Mouse (Mus musculus) adrenal gland, postnatal 25 days (tissue): ENCODE measurements around the gene Limd1. TPM values are rescaled to one million over a fixed set of nuclear protein-coding genes. Genes with fewer than 3 reads are reported as not detected.

Experiments used
- DNase-seq: peaks from one replicate; pipeline ENCODE4 v3.0.0; 2021; ENCODE audit warnings: mixed read lengths
- total RNA-seq: library from RNA; stranded (reverse); gene quantifications from 2 replicates; pipeline ENCODE4 v1.2.3, GENCODE M21; 2021

The Limd1 gene
- total RNA-seq, 1 experiment from 2014 or later = 34.7 TPM

DNA sequence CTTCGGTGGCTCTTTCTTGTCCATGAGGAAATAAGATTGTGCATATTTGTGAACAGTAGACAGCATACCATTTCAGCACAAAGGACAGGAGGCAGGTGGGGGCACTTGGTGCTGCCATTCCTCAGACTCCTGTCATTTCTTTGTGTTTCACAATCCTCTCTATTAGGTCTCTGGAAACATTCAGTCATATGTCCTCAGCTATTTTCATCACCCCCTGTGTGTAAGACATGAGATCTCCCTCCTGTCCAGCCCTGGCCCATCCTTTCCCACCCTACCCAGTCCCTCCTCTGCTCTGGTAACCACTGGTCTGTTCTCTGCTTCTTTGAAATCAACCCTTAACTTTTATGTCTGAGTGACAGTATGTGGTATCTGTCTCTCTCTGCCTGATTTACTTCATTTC, 5.1 kb downstream of the Limd1 start:
- no peak for DNase-seq

DNA sequence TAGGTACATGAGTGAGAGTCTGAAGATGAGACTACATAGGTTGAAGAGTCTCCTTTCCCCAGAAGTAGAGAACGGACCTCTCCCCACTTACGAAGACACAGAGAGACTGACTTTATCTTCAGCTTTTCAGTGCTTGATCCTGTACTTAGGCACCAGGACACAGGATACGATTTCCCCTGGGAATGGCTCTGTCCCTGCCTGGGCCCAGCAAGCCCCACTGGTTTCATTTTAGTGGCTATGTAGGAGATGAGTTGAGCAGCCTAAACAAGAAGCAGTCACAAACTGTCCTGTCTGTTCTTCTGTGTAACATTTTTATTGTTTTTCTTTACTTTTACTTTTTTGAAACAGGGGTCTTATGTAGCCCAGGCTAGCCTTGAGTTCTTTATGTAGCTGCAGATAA, 6.3 kb downstream of the Limd1 start:
- no peak for DNase-seq

DNA sequence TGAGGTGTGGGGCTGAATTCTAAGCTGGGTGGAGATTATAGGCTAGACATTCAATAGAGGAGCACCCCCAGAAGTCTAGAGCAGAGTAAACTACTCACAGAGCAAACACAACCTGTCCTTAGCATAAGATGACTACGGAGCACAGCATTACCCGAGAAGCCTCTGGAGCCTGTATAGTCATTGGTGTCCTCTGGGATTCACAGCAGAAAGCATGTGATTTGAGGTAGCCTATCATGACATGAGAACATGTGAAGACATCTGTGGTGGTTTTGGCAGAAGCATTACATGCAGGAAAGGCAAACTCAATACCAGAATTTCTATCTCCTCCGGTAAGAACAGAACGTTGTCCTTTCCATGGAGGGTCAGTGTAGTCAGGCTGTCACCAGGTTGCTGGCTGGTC, 7.1 kb downstream of the Limd1 start:
- no peak for DNase-seq

DNA sequence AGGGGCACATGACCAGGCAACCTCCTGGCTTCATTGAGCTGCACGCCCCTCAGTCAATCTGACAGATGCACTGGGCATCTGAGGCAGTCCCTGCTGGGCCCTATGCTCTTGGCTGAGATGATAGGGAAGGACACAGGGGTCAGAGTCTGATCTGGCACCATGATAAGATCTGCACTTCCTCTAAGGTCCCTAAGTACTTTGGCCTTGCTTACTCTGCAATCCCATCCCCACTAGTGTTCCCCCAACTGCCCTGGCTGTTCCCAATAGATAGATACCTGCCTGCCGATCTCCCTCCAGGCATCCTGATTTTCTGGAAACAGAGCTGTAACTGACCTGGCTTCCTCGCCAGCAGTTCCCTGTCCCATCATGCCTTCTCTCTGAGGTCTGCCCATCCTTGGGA, 8.1 kb downstream of the Limd1 start:
- no peak for DNase-seq

DNA sequence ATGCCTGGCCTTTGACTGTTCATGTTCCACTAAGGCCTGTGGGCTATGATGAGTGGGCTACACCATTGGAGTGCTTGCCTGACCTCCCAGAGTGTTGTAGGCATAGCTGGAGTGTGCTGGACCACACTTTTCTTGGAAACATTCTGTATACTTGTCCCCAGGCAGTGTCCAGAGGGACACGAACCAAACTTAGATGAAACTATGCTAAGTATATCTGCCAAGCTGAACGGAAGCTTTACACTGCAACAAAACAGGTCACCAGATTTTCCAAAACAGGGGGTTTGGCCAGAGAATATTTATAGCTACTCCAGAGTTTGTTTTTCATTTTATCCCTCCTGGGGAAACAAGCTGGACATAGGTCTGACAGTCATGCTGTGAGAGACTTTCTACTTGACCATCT, 10.6 kb downstream of the Limd1 start:
- DNase-seq = no peak

DNA sequence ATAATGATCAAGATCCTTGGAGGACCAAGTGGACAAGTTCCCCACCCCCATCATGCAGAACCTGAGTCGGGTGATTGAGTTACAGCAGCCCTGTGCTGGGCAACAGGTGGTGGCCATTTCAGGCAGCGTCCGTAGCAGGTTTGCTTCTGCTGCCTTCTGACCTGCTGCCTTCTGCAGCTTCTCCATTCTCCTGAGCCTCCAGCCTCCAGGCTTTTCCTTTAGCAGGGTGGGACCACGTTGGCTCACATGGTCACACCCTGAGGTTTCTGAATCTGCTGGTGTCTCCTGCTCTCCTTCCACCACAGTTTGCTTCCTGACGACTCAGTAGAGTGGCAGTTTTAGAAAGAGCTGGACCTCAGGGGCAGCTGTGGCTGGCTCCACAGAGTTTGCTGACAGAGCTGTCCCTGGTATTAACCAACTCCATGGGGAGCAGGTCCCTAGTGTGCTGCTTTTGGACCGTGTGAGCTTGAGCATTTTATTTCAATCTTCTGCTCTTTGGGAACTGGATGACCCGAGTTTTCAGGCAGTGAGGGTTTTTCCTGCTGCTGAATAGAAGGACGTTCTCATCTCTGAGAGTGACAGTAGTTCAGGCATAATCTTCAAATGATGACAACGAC, 11.3 kb downstream of the Limd1 start:
- DNase-seq = no peak

DNA sequence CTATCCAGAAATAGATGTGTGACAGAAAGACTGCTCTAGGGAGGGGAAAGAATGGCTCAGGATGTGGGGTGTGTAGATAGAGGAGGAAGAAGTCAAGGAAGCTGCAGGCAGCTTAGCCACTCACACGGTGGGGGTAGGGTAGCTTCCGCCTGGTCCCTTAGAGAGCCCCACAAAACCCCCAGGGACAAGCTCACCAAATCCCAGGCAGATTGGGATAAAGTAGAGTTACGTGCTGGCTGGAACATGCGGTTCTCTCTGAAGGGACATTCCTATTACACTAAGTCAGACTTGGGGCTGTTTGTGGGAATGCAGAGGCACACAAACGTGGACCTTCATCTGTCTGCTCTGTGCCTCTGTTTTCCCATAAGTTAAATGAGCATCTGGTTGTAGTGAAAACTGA, 12.4 kb downstream of the Limd1 start:
- DNase-seq = no peak

DNA sequence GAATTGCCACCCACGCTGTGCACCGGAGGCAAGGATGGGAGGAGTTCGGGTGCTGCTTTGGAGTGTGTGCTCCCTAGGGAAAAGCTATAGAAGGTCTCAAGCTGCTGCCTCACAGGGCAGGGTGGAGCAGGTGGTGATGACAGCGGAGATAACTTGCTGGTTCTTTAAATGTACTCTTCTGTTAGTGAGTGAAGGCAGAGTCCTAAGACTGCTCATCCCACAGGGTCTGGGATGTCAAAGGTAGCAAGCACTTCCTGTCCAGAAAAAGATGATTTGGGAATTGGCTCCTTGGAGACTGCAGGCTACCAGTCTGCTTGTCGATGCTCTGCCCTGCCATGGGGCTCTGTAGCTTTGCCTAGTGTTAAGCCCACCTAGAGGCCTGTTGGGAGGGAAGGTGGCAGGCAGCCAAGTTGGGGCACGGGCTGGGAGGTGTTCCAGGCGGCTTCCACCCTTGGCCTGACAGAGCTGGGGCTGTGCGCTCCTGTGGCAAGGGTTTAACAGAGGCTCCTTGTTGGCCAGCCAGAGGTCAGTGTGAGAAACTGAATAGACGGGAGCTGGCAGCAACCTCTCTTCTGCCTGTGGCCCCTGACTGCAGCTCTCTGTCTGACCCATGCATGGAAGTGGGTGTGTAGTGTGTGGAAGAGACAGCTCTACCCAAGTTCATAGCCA, 13.5 kb downstream of the Limd1 start:
- peak; percentile 22 for DNase-seq

DNA sequence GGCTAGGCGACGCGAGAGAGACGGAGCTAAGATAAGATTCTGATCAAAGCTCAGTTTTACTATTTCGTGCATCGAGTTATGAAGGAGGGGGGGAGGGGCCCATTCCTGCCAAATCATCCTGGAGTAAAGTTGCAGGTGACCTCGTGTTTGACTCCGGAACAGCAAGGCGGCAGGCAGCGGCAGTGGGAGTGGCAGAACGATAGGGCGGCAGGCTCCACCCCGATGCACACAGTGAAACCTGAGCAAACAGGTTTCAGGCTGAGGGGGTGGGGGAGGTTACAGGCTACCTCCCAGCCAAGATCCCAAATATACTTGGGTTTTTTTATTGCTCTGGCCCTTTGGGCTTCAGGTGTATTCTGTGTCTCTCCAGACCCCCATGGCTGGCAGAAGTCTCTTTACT, 18.2 kb downstream of the Limd1 start:
- DNase-seq = no peak

DNA sequence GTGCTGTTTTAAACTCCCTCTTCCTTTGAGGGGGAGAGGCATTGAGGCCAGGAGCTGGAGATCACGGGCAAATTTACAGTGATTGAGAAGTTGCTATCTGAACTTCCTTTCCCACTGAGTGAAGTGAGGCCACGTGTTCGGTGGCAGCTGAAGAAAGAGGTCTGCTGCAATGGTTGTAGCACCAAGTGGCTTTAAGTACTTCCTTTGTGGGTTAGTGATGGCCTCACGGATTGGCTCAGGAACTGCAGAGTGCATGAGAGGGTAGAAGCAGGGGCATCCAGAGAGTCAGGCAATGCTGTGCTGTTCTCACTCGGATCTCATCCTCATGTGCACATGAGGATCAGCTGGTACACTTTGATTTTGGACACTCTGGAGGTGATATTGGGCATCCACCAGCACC, 19.4 kb downstream of the Limd1 start:
- DNase-seq = no peak

DNA sequence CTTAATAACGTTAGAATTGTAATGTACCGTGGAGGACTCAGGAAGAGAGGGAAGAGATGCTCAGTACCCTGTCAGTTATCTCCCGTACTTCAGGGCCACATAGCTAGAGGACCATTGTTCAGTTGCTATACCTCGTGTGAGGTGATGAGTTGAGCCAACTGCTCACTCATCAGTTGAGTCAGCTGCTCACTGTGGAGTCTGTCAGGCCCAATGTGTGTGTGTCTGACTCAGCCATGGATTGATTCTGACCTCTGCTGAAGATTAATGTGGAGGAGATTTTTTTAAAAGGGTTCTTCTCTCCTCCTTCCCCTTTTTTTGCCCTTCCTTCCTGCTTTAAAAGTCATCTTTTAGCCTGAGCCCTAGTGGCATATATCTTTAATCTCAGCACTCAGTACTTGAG, 22.0 kb downstream of the Limd1 start:
- no peak for DNase-seq

DNA sequence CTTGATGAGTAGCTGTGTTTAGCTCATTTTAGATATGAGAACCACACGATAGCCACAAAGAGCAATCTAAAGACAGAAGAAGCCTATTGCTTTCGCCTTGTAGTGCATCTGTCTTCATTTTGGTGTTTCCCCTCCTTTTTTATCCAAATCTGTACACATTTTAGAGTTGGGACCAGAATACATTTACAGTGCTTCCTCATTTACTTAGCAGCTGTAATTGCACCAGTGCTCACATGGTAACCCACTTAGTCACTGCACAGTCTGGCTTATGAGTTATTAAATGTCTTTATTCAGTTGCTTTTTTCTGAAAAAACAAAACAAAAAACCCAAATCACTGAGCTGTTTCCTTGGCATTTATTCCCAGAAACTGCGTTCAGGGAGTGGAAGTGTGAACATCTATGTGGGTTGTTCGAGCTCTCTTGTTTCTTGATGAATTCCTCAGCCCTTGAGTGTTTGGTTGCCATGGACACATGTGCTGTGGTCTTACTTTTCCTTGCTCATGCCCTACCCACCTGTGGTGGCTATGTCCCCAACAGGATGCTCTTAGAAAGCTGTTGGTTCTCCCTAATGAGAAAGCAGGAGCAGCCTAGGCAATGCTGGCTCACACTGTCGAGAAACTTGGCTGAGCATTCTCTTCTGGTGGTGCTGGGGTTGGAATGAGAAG, 24.8 kb downstream of the Limd1 start:
- DNase-seq = no peak

DNA sequence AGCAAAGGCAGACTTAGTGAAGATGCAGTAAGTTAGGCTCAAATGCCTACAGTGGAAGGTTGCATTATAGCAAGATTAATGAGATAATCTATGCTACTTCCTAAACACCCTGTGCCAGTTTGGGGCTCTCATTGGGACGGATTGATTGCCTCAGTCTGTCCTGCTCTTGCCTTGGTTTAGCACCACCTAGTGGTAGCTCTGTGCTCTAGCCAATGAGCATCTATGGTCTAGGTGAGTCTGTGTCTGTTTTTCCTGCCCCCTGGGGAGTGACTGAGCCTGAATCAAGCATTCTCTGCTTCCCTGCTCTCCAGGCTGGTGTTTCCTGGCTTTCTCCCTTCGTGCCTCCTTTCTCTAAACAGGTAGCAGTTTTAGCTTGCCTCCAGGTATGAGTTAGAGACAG, 25.8 kb downstream of the Limd1 start:
- DNase-seq = peak; percentile 35

DNA sequence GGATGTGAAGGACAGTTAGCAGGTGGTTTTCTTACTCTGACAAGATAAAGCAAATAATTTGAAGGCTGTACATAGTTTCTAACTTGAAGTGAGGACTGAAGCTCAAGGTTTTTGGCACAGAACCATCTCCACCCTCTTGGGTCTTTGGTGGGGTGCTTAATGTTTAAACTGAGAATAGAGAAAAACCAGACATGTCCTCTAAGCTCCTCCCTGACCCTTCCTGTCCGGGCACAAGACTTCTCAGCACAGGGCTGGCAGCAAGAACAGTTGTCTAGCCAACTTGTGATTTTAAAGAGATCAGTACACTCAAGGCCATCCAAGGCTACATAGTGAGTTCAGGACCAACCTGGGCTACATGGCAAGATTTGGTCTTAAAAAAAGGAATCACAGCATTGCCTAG, 27.1 kb downstream of the Limd1 start:
- no peak for DNase-seq

DNA sequence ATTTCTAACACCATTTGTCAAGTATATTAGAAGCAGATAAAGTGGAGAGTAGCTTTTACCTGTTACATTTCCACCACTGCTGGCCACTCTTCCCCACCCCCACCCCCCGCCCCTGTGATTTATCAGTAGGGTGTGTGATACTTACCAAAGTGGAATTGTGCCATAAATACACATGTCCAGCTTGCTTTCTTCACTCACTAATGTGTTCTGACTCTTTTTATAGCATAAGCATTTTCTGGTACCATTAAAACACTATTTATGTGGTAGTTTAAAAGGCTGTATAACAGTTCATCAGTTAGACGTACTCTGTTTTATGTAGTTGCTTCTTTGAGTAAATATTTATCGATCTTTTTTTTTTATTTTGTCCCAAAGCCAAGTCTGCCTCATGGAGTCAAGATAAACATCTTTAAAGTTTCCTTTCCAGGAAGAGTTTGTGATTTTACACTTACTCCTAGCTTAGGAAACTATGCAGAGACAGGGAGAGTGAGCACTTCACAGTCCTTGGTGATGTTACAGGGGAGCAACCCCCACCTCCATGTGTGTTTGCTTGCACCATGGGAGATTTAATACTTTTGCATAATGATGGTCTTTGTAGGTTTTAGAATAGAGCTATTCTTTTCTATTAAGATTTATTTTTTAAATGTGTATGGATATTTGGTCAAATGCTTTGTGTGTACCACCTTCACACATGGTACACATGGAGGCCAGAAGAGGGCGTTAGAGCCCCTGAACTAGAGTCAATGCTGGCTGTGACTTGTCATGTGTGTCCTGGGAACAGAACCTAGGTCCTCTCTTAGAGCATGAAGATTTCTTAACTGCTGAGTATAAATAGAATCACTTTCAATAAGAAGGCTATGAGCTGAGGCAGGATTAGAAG, 28.0 kb downstream of the Limd1 start:
- DNase-seq = no peak

DNA sequence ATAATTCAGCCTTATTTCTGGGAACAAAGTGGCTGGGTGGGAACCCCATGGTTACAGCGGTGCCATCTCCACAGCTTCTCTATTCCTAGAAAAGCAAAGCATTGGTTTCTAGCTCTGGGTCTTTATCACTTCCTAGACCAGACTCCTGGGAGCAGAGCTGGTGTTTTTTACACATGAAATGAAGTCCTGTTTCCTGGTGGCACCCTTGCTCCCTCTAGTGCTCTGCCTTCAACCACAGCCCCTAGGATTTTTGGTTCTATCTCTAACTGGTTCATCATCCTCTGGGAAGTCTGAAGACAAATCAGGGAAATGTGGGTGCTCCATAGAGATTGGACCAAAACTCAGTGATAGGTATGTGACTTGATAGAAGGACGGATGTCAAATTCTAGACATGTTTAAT, 28.9 kb downstream of the Limd1 start:
- DNase-seq = no peak

DNA sequence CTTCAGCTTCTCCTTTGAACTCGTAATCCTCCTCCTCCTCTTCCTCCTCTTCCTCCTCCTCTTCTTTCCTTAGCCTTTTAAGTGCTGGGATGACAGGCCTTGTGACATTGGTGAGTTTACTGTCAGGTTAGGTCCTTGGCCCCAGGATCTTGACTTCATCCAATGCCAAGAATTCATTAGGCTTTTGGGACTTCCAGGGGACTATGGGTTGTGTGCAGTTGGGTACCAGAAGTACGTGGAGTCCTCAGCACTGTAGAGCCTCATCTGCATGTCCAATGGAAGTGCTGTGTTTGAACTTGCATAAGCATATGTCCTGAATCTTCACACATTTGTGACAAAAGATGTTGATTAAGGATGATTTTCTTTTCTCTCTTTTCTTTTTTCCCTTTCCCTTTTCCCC, 30.5 kb downstream of the Limd1 start:
- no peak for DNase-seq

DNA sequence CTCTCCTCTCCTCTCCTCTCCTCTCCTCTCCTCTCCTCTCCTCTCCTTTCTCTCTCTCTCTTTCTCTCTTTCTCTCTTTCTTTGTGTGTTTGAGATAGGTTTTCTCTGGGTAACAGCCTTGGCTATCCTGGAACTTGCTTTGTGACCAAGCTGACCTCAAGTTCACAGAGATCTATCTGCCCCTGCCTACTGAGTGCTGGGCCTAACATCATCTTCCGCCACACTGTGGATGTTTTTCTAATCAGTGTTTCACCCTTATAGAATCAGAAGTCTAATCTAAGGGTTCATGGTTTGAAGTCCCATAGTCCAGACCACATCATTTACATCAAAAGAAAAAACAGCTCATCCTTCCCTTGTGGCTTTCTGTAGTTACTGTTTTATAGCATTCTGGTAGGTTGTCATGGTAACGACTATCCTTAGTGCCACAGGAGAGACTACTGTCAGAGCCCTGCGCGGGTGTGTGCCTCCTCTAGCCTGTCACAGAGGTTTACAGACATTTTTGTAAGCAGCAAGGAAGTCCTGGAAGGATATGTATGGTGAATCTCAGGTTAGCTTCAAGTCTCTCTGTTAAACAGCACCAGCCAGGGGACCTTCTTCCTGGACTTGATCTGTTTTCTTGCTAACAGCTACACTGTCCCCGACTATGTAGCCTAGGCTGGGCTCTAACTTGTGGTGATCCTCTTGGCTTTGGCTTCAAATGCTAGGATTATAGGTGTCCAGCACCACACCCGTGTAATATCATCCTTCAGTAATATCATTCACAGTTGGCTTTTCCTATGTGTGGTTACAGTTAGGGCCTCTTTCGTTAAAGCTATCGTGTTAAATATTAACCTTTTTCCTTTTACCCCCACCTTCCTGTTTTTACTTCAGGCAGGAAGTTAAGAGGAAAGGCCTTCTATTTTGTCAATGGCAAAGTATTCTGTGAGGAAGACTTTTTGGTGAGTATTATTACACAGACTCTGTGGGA, 31.4 kb downstream of the Limd1 start:
- no peak for DNase-seq

DNA sequence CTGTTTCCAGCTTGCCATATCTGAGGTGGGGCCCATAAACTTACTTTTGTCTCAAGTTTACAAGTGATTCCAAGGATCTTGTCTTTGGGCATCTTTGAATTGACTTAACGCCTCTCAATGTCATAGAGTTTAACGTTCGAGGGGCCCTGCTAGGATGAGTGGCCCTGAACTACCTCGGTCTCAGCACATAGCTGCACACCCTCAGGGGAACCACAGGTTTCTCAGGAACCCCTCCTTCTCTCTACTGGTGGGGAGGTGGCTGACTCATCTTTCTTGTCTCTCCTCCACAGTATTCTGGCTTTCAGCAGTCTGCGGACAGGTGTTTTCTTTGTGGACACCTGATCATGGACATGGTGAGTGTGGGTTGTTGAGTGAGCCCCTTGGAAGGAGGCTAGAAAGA, 32.4 kb downstream of the Limd1 start:
- no peak for DNase-seq

DNA sequence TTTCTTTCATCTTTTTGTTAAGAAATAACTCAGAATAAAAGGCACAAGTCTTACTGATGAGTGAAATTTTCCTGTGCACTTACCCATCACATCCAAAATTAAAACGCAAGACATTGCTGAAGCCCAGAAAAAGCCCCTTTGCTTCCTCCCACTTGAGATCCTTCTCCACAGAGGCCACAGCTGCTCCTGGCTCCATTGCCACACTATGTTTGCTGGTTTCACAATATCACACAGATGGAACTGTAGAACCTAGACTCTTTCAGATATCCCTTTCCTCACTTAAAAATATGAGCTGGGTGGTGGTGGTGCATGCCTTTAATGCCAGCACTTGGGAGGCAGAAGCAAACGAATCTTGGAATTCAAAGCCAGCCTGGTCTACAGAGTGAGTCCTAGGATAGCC, 34.0 kb downstream of the Limd1 start:
- no peak for DNase-seq

DNA sequence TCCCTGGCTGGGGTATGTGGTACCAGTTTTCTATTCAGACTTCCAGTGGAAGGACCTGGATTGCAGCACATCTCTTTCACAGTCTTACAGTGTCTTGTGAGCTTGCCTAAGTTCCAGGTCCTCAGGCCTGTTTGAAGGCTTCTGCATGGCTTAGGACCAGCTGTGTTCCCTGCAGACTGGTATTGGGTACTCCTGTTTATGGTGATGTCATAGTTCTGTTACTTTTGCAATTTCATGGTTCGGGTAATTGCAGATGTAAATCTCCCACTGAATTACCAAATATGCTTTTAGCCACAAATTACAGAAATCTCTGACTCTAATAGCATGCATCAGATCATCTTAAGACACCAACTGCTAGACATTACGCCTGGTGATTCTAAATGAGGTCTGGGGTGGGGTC, 36.6 kb downstream of the Limd1 start:
- no peak for DNase-seq
